Mouse (Mus musculus): ENCODE results near the gene Slc39a13.
A peak's percentile ranks its signal among the peaks of the same experiment; 100 is the strongest.

The Slc39a13 gene

DNA sequence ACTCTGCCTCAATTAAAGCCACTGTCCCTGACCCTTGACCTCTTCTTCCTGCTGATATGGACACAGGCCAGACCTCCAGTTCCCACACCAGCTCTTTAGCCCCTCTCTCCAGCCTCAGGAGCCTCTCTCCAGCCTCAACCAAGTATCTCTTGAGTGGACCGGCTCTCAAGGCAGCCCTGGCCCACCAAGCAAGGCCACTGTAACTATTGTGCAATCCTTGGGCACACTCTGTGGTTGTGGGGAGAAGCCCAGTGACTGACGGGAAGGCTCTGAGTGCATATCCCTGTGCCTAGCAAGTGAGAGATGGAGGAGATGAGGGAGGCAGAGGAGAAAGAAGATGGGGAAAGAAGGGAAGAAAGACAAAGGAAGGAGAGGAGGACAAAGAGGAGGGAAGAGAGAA, 27.9 kb upstream of the Slc39a13 start:
- H3K4me3 ChIP-seq (replicated peaks; ENCODE audit: low read length), result no peak overlapping the region
- peaks cover 26% of the 10 kb centered on the region for H3K27me3 ChIP-seq (ENCODE audit: insufficient read depth, low read length)
- H3K36me3 ChIP-seq (ENCODE audit: insufficient read depth, low read length), result no peaks in the 10 kb centered on the region

GRCm38 (mm10) chr2:91097015-91097414, 26.8 kb upstream of the Slc39a13 start:
- Histone ChIP-seq H3K9me3 (ENCODE audit: low read length) (no peaks in the 10 kb centered on the region), H3K27me3 (ENCODE audit: insufficient read depth, low read length) (peaks cover 26% of the 10 kb centered on the region), H3K36me3 (ENCODE audit: insufficient read depth, low read length) (no peaks in the 10 kb centered on the region), H3K4me3 (replicated peaks; ENCODE audit: low read length) (peak overlapping the region; percentile 61), H3K4me1 (replicated peaks; ENCODE audit: low read depth, low read length) (peaks cover 27% of the 10 kb centered on the region)
- TF ChIP-seq POU5F1 (IDR thresholded peaks at IDR 0.05; ENCODE audit: borderline replicate concordance, low read length), result no peak

More for the DNA sequence above, 27.9 kb upstream of the Slc39a13 start:
- H3K9me3 ChIP-seq (ENCODE audit: low read length), result no peaks in the 10 kb centered on the region
- TF ChIP-seq NANOG (IDR thresholded peaks at IDR 0.05; ENCODE audit: borderline replicate concordance, low read length) (no peak), CTCF (conservative IDR thresholded peaks at IDR 0.05; ENCODE audit: low read length) (no peak), POU5F1 (IDR thresholded peaks at IDR 0.05; ENCODE audit: borderline replicate concordance, low read length) (no peak)
- H3K4me1 ChIP-seq (replicated peaks; ENCODE audit: low read depth, low read length), result peaks cover 27% of the 10 kb centered on the region

GRCm38 (mm10) chr2:91096524-91096923, 26.3 kb upstream of the Slc39a13 start:
- TF ChIP-seq CTCF (conservative IDR thresholded peaks at IDR 0.05; ENCODE audit: low read length) (no peak), POU5F1 (IDR thresholded peaks at IDR 0.05; ENCODE audit: borderline replicate concordance, low read length) (no peak), NANOG (IDR thresholded peaks at IDR 0.05; ENCODE audit: borderline replicate concordance, low read length) (no peak)
- Histone ChIP-seq H3K4me3 (replicated peaks; ENCODE audit: low read length) (peak overlapping the region; percentile 61), H3K4me1 (replicated peaks; ENCODE audit: low read depth, low read length) (peaks cover 26% of the 10 kb centered on the region), H3K36me3 (ENCODE audit: insufficient read depth, low read length) (no peaks in the 10 kb centered on the region), H3K9me3 (ENCODE audit: low read length) (no peaks in the 10 kb centered on the region), H3K27me3 (ENCODE audit: insufficient read depth, low read length) (peaks cover 26% of the 10 kb centered on the region)

DNA sequence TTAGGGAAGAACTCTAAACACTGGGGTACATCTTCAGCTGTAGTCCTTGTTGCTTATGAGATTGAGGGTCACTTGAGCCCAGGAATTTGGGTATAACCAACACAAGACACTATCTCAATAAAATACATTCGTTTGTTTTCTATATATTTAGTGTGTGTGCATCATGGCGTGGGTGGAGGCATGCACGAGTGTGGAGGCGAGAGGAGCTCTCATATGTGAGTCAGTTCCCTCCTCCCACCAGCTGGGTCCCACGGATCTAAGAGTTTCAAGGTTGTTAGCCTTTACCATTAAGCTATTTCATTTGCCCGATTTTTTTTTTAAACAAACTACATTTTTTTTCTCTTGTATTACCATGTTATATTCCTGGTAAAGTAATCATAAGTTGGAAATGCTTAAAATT, 20.6 kb upstream of the Slc39a13 start:
- Histone ChIP-seq H3K4me1 (replicated peaks; ENCODE audit: low read depth, low read length) (peaks cover 9% of the 10 kb centered on the region), H3K4me3 (replicated peaks; ENCODE audit: low read length) (no peak overlapping the region), H3K27me3 (ENCODE audit: insufficient read depth, low read length) (peaks cover 30% of the 10 kb centered on the region), H3K9me3 (ENCODE audit: low read length) (no peaks in the 10 kb centered on the region), H3K36me3 (ENCODE audit: insufficient read depth, low read length) (no peaks in the 10 kb centered on the region)
- TF ChIP-seq NANOG (IDR thresholded peaks at IDR 0.05; ENCODE audit: borderline replicate concordance, low read length) (no peak), POU5F1 (IDR thresholded peaks at IDR 0.05; ENCODE audit: borderline replicate concordance, low read length) (no peak), CTCF (conservative IDR thresholded peaks at IDR 0.05; ENCODE audit: low read length) (no peak)

GRCm38 (mm10) chr2:91090208-91090607, 20.0 kb upstream of the Slc39a13 start:
- H3K4me1 ChIP-seq (replicated peaks; ENCODE audit: low read depth, low read length), result peaks cover 11% of the 10 kb centered on the region
- peaks cover 36% of the 10 kb centered on the region for H3K27me3 ChIP-seq (ENCODE audit: insufficient read depth, low read length)
- no peaks in the 10 kb centered on the region for H3K36me3 ChIP-seq (ENCODE audit: insufficient read depth, low read length)
- TF ChIP-seq POU5F1 (IDR thresholded peaks at IDR 0.05; ENCODE audit: borderline replicate concordance, low read length), result no peak
- TF ChIP-seq NANOG (IDR thresholded peaks at IDR 0.05; ENCODE audit: borderline replicate concordance, low read length), result no peak
- no peak for TF ChIP-seq CTCF (conservative IDR thresholded peaks at IDR 0.05; ENCODE audit: low read length)
- H3K4me3 ChIP-seq (replicated peaks; ENCODE audit: low read length), result no peak overlapping the region
- H3K9me3 ChIP-seq (ENCODE audit: low read length), result no peaks in the 10 kb centered on the region

- TF ChIP-seq NANOG (IDR thresholded peaks at IDR 0.05; ENCODE audit: borderline replicate concordance, low read length) (no peak), CTCF (conservative IDR thresholded peaks at IDR 0.05; ENCODE audit: low read length) (no peak), POU5F1 (IDR thresholded peaks at IDR 0.05; ENCODE audit: borderline replicate concordance, low read length) (no peak)
- H3K36me3 ChIP-seq (ENCODE audit: insufficient read depth, low read length), result no peaks in the 10 kb centered on the region
- H3K27me3 ChIP-seq (ENCODE audit: insufficient read depth, low read length), result peaks cover 43% of the 10 kb centered on the region
- H3K4me3 ChIP-seq (replicated peaks; ENCODE audit: low read length), result no peak overlapping the region
- peaks cover 20% of the 10 kb centered on the region for H3K4me1 ChIP-seq (replicated peaks; ENCODE audit: low read depth, low read length)
- H3K9me3 ChIP-seq (ENCODE audit: low read length), result no peaks in the 10 kb centered on the region
Measured at GRCm38 (mm10) chr2:91088987-91089386, 18.8 kb upstream of the Slc39a13 start.

- Histone ChIP-seq H3K27me3 (ENCODE audit: insufficient read depth, low read length) (peaks cover 52% of the 10 kb centered on the region), H3K9me3 (ENCODE audit: low read length) (no peaks in the 10 kb centered on the region)
- TF ChIP-seq CTCF (conservative IDR thresholded peaks at IDR 0.05; ENCODE audit: low read length) (no peak), NANOG (IDR thresholded peaks at IDR 0.05; ENCODE audit: borderline replicate concordance, low read length) (no peak), POU5F1 (IDR thresholded peaks at IDR 0.05; ENCODE audit: borderline replicate concordance, low read length) (no peak)
Measured at GRCm38 (mm10) chr2:91087453-91087852, 17.2 kb upstream of the Slc39a13 start.

DNA sequence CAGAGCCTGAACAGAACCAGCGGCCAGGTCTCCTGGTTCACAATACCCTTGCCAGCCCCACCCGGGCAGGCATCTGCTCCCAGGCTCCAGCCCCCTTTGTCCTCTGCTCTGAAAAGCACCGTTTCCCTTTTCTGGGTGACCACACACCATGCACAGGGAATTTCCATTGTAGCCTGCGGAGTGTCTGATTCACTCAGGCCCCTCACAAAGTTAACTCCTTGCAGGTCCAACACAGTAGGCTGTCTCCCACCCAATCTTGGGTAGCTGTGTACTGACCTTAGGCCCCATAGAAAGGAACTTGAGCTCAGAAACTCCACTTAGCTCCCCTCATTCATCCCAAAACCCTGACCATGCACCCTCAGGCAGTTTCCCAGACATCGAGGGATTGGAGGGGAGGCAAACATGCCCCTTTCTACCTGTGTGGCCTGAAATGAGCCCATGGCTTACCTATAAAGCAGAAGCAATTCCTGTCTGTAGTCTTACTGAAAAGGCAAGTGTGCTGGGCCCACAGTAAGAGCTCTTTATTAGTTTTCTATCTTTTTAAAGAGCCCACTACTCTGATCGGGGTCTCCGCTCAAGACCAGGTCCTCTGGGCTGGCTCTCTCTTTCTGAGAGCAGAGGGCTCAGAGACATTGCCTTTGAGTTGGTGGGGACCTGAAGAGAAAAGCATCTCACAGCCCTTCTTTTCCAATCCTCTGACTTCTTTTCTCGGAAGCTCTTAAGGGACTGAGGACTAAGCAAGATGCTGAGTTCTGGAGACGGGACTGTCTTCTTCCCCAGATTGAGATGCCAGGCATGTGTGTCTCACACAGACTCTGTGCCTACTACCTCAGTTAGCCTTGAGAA, 16.4 kb upstream of the Slc39a13 start:
- H3K36me3 ChIP-seq (ENCODE audit: insufficient read depth, low read length), result no peaks in the 10 kb centered on the region
- TF ChIP-seq POU5F1 (IDR thresholded peaks at IDR 0.05; ENCODE audit: borderline replicate concordance, low read length) (no peak), NANOG (IDR thresholded peaks at IDR 0.05; ENCODE audit: borderline replicate concordance, low read length) (no peak), CTCF (conservative IDR thresholded peaks at IDR 0.05; ENCODE audit: low read length) (no peak)
- peaks cover 59% of the 10 kb centered on the region for H3K27me3 ChIP-seq (ENCODE audit: insufficient read depth, low read length)
- no peaks in the 10 kb centered on the region for H3K9me3 ChIP-seq (ENCODE audit: low read length)
- peaks cover 25% of the 10 kb centered on the region for H3K4me1 ChIP-seq (replicated peaks; ENCODE audit: low read depth, low read length)
- H3K4me3 ChIP-seq (replicated peaks; ENCODE audit: low read length), result no peak overlapping the region

More at GRCm38 (mm10) chr2:91087453-91087852, 17.2 kb upstream of the Slc39a13 start:
- no peaks in the 10 kb centered on the region for H3K36me3 ChIP-seq (ENCODE audit: insufficient read depth, low read length)
- no peak overlapping the region for H3K4me3 ChIP-seq (replicated peaks; ENCODE audit: low read length)
- H3K4me1 ChIP-seq (replicated peaks; ENCODE audit: low read depth, low read length), result peaks cover 25% of the 10 kb centered on the region

Data from E14TG2a.4 (cell line).